In the genomic region with DNA sequence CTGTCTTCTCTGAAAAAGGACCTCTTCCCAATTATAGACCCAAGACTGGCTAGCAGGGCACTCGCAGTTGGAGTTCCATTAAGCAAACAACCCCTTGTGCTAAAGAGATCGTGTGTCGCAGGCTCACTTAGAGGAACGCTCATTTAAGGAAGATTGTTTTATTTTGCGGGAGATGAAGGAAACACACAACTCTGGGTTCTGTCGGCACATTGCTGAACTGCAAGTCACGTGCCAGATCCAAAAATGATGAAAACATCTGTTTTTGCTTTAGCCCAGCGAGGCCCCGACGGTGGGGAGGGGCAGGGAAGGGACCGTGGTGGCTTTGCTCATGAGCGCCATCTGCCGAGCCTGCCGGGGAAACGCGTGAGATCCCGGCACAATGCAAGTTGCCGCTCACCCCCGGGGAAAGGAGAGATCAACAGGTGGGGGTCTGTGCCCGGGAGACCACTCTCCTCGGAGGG, we compare ENCODE assay signal across 8 mouse cellular contexts.
DNase-seq lines count a peak whose midpoint lies in the region; ATAC-seq and TF ChIP-seq lines count a peak whose summit lies in the region.

No protein-coding gene starts in this region.

- H3K4me1 ChIP-seq in ES-E14 (ENCODE audit: control insufficient read depth in 2 of 2, insufficient read depth in 2 of 2, low read length in 2 of 2, poor library complexity in 1 of 2), result peaks cover 0 to 7% of the 10 kb centered on the region in 2 experiments; a peak in 2 of 4 replicates
- peaks cover 45% of the 10 kb centered on the region for H3K4me1 ChIP-seq in hindbrain, embryonic 12.5 days

- in situ Hi-C loops in ES-E14 (cut with MboI; ENCODE audit: low sequenced_read_pairs in 2 of 2, unreplicated experiment in 2 of 2), result loop anchor here (5.0 to 25.0 kb wide), 2 partner anchors 714 to 724 kb away; no protein-coding TSS in a partner anchor

- H3K36me3 ChIP-seq in ES-E14 (ENCODE audit: control insufficient read depth, insufficient read depth, low read length, poor library complexity, severe bottlenecking), result no peaks in the 10 kb centered on the region
- H3K36me3 ChIP-seq in hindbrain, embryonic 12.5 days, result no peaks in the 10 kb centered on the region

- no peaks in the 10 kb centered on the region for H3K27me3 ChIP-seq in hindbrain, embryonic 12.5 days

- H3K4me3 ChIP-seq in ES-E14 (ENCODE audit: insufficient read depth in 1 of 2, low read depth in 1 of 2, low read length in 2 of 2, poor library complexity in 1 of 2, severe bottlenecking in 1 of 2), result peak overlapping the region; percentile 57 to 64
- peak overlapping the region; percentile 36 for H3K4me3 ChIP-seq in hindbrain, embryonic 12.5 days

- peak; percentile 80 for ATAC-seq in hindbrain, embryonic 12.5 days (ENCODE audit: low FRiP score)

- under 1% methylated on average over 21 of the region's 21 CpGs for WGBS in hindbrain, embryonic 12.5 days

- DNase-seq in ES-E14 (ENCODE audit: low read depth, low spot score), result peak; percentile 76
- DNase-seq in cerebellum, adult 8-10 months, result peak; percentile 75
- DNase-seq in frontal cortex, postnatal 10 days (ENCODE audit: low spot score in 2 of 2), result peak; percentile 82 to 89
- peak; percentile 89 to 90 for DNase-seq in layer of hippocampus, postnatal 14 days (ENCODE audit: low spot score in 2 of 2)
- DNase-seq in lung, postnatal 10 days, result peak; percentile 93
- DNase-seq in ovary, postnatal 14 days (ENCODE audit: low spot score), result peak; percentile 90
- peak; percentile 88 for DNase-seq in thymus, postnatal 14 days

- H3K9ac ChIP-seq in ES-E14 (ENCODE audit: insufficient read depth, low read depth, low read length, poor library complexity, severe bottlenecking), result peak overlapping the region; percentile 62; the same call in 1 of the 2 replicates
- H3K9ac ChIP-seq in hindbrain, embryonic 12.5 days, result peak overlapping the region; percentile 57

- H3K27ac ChIP-seq in ES-E14 (ENCODE audit: insufficient read depth, low read depth, low read length, poor library complexity, severe bottlenecking), result no peak overlapping the region
- peak overlapping the region; percentile 90 for H3K27ac ChIP-seq in hindbrain, embryonic 12.5 days

- no peaks in the 10 kb centered on the region for H3K9me3 ChIP-seq in ES-E14 (ENCODE audit: control insufficient read depth, insufficient read depth, low read depth, low read length)
- no peaks in the 10 kb centered on the region for H3K9me3 ChIP-seq in hindbrain, embryonic 12.5 days (replicated peaks)

- H3K4me2 ChIP-seq in hindbrain, embryonic 12.5 days (replicated peaks), result peak overlapping the region; percentile 65

TF ChIP-seq in ES-E14, 5 proteins besides CTCF, POLR2A, EP300 and RAD21:
- TF ChIP-seq ZC3H11A (IDR thresholded peaks at IDR 0.05; ENCODE audit: borderline replicate concordance, low read depth, low read length), result peak; percentile 54; the same call in 1 of the 2 replicates
- TF ChIP-seq MAFK (IDR thresholded peaks at IDR 0.05; ENCODE audit: insufficient read depth, low read depth, low read length), result no peak
